13 mouse cellular contexts compared by ENCODE assay signal in the genomic region with DNA sequence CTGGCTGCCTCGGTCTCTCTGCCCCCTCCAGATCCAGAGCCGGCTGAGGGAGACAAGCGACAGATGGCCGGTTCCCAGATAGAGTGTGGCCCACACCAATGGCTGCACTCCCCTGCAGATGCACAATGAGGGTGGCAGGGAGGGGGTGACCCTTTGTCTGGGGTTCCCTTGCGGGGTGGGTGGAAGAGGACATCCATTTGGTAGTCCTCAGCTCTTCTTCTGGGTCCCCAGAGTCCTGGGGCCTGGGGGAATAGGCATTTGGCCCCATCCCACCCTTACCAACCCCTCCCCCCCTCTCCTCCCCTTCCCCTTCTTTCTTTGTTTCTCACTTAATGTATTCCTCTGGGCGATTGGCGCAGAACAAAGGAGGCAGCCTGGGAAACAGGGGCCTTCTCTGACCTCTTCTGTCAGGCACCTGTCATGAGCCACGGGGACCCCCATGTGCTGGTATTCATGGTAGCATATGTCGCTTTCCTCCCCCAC. TPM values are rescaled to one million over a fixed set of nuclear protein-coding genes. Genes with fewer than 3 reads are reported as not detected.
DNase-seq lines count a peak whose midpoint lies in the region; ATAC-seq lines count a peak whose summit lies in the region.
"Had no signal": no experiment of that assay in that cellular context is flagged by ENCODE, and none has a peak within 500 bp of the region (broad histone marks: within the 10 kb centered on the region; RNA-seq: fewer than 3 reads in every experiment).

No protein-coding gene starts in this region.

- 21% methylated on average over 9 of the region's 9 CpGs for WGBS in embryonic facial prominence, embryonic 10.5 days
- 3% methylated on average over 8 of the region's 9 CpGs for WGBS in hindbrain, embryonic 11.5 days
- WGBS in midbrain, embryonic 15.5 days = 2% methylated on average over 9 of the region's 9 CpGs

- peak overlapping the region; percentile 35 for H3K9ac ChIP-seq in hindbrain, embryonic 11.5 days (ENCODE audit: low read depth, low read length)
- no peak overlapping the region for H3K9ac ChIP-seq in midbrain, embryonic 15.5 days

- peaks cover 94% of the 10 kb centered on the region for H3K36me3 ChIP-seq in embryonic facial prominence, embryonic 10.5 days (replicated peaks)
- no peaks in the 10 kb centered on the region for H3K36me3 ChIP-seq in hindbrain, embryonic 11.5 days (ENCODE audit: control insufficient read depth, insufficient read depth, low read length)
- H3K36me3 ChIP-seq in midbrain, embryonic 15.5 days (replicated peaks) = peaks cover 7% of the 10 kb centered on the region; the same call in 1 of the 2 replicates

- H3K27me3 ChIP-seq in embryonic facial prominence, embryonic 10.5 days (replicated peaks; ENCODE audit: low read depth, poor library complexity, severe bottlenecking) = no peaks in the 10 kb centered on the region
- no peaks in the 10 kb centered on the region for H3K27me3 ChIP-seq in hindbrain, embryonic 11.5 days (ENCODE audit: control insufficient read depth, insufficient read depth, low read length)
- H3K27me3 ChIP-seq in midbrain, embryonic 15.5 days (replicated peaks) = no peaks in the 10 kb centered on the region

- H3K4me3 ChIP-seq in embryonic facial prominence, embryonic 10.5 days = no peak overlapping the region
- no peak overlapping the region for H3K4me3 ChIP-seq in hindbrain, embryonic 11.5 days (ENCODE audit: low read depth, low read length)
- no peak overlapping the region for H3K4me3 ChIP-seq in midbrain, embryonic 15.5 days
- H3K4me3 ChIP-seq: heart, embryonic 10.5 days had no signal

- no peaks in the 10 kb centered on the region for H3K9me3 ChIP-seq in embryonic facial prominence, embryonic 10.5 days
- no peaks in the 10 kb centered on the region for H3K9me3 ChIP-seq in hindbrain, embryonic 11.5 days (ENCODE audit: control insufficient read depth, low read length)
- H3K9me3 ChIP-seq in midbrain, embryonic 15.5 days = no peaks in the 10 kb centered on the region
- H3K9me3 ChIP-seq: heart, embryonic 10.5 days had no signal

- peak overlapping the region; percentile 23; the same call in 1 of the 2 replicates for H3K4me2 ChIP-seq in hindbrain, embryonic 11.5 days (replicated peaks; ENCODE audit: low read depth, low read length)
- H3K4me2 ChIP-seq in midbrain, embryonic 15.5 days = no peak overlapping the region
- H3K4me2 ChIP-seq: liver, embryonic 11.5 days had no signal

- H3K4me1 ChIP-seq in embryonic facial prominence, embryonic 10.5 days = peaks cover 56% of the 10 kb centered on the region
- peaks cover 8% of the 10 kb centered on the region for H3K4me1 ChIP-seq in hindbrain, embryonic 11.5 days (replicated peaks; ENCODE audit: control insufficient read depth, insufficient read depth, low read length)
- peaks cover 10% of the 10 kb centered on the region for H3K4me1 ChIP-seq in midbrain, embryonic 15.5 days

- ATAC-seq in hindbrain, embryonic 11.5 days (ENCODE audit: low FRiP score) = peak; percentile 91
- ATAC-seq in midbrain, embryonic 15.5 days (replicated peaks) = peak; percentile 68
- ATAC-seq in erythroid progenitor cell, adult 5-6 weeks (replicated peaks; ENCODE audit: low FRiP score, poor library complexity, severe bottlenecking) = no peak

- peak overlapping the region; percentile 83 for H3K27ac ChIP-seq in embryonic facial prominence, embryonic 10.5 days (replicated peaks)
- peak overlapping the region; percentile 98 for H3K27ac ChIP-seq in hindbrain, embryonic 11.5 days (ENCODE audit: low read depth, low read length)
- peak overlapping the region; percentile 46 for H3K27ac ChIP-seq in midbrain, embryonic 15.5 days
- H3K27ac ChIP-seq: heart, embryonic 10.5 days; macrophage had no signal

- DNase-seq in ES-CJ7 (ENCODE audit: low read depth, low spot score) = peak; percentile 67
- peak; percentile 52 for DNase-seq in embryonic facial prominence, embryonic 10.5 days (ENCODE audit: low spot score)
- DNase-seq in hindbrain, embryonic 11.5 days (ENCODE audit: low spot score) = peak; percentile 83
- DNase-seq in adrenal gland, postnatal 10 days = no peak
- DNase-seq in adrenal gland, postnatal 36 days = no peak
- no peak for DNase-seq in c-Kit-positive CD71-positive TER-119-positive erythroid progenitor cells, embryonic 14.5 days (ENCODE audit: low spot score)
- DNase-seq: kidney, postnatal 25 days; thymus, postnatal 14 days had no signal

RNA-seq across cellular contexts. Expression of gene Pik3c2b, which starts 34.7 kb away (rescaled TPM):
- polyA plus RNA-seq in embryonic facial prominence, embryonic 10.5 days (2016; fragmentation: Nextera tagmentation; extraction: Ambion mirVana) = 8.6 and 10.5 TPM in 2 replicates
- polyA plus RNA-seq in hindbrain, embryonic 11.5 days (2014; fragmentation: Nextera tagmentation; extraction: Ambion mirVana) = 15.7 and 21.2 TPM in 2 replicates
- 16.2 and 17.1 TPM in 2 replicates for polyA plus RNA-seq in midbrain, embryonic 15.5 days (2015; fragmentation: Nextera tagmentation; extraction: Ambion mirVana)
- 10 to 100 TPM in 1 of 2 experiments, 1 to 10 TPM in 1; 8.8 to 14.1 TPM for total RNA-seq in adrenal gland, postnatal 10 days (2021)
- 1 to 10 TPM; 5.4 to 6.3 TPM for total RNA-seq in adrenal gland, postnatal 36 days (2021)
- 2.9 and 3.2 TPM in 2 replicates for total RNA-seq in erythroid progenitor cell, adult 5-6 weeks (2015; ENCODE audit: low replicate concordance)
- total RNA-seq in erythroid progenitor cell, adult 5-6 weeks (2017; ENCODE audit: low replicate concordance) = 0.23 and 0.90 TPM in 2 replicates

RNA-seq across cellular contexts. Expression of gene Mdm4, which starts 49.8 kb away (rescaled TPM):
- 37.7 and 41.4 TPM in 2 replicates for polyA plus RNA-seq in embryonic facial prominence, embryonic 10.5 days (2016; fragmentation: Nextera tagmentation; extraction: Ambion mirVana)
- 36.6 and 61.7 TPM in 2 replicates for polyA plus RNA-seq in hindbrain, embryonic 11.5 days (2014; fragmentation: Nextera tagmentation; extraction: Ambion mirVana)
- 44.3 and 45.4 TPM in 2 replicates for polyA plus RNA-seq in midbrain, embryonic 15.5 days (2015; fragmentation: Nextera tagmentation; extraction: Ambion mirVana)
- total RNA-seq in adrenal gland, postnatal 10 days (2021) = 100 to 1,000 TPM in 1 of 2 experiments, 10 to 100 TPM in 1; 58.5 to 101 TPM
- 10 to 100 TPM; 66.4 to 83.1 TPM for total RNA-seq in adrenal gland, postnatal 36 days (2021)
- total RNA-seq in erythroid progenitor cell, adult 5-6 weeks (2015; ENCODE audit: low replicate concordance) = 92.3 and 118 TPM in 2 replicates
- 148 and 163 TPM in 2 replicates for total RNA-seq in erythroid progenitor cell, adult 5-6 weeks (2017; ENCODE audit: low replicate concordance)

RNA-seq across cellular contexts. Expression of gene Ppp1r15b, which starts 50.8 kb away (rescaled TPM):
- 49.4 and 57.3 TPM in 2 replicates for polyA plus RNA-seq in embryonic facial prominence, embryonic 10.5 days (2016; fragmentation: Nextera tagmentation; extraction: Ambion mirVana)
- 37.8 and 48.7 TPM in 2 replicates for polyA plus RNA-seq in hindbrain, embryonic 11.5 days (2014; fragmentation: Nextera tagmentation; extraction: Ambion mirVana)
- 29.2 and 30.1 TPM in 2 replicates for polyA plus RNA-seq in midbrain, embryonic 15.5 days (2015; fragmentation: Nextera tagmentation; extraction: Ambion mirVana)
- 100 to 1,000 TPM in 1 of 2 experiments, 10 to 100 TPM in 1; 83.1 to 108 TPM for total RNA-seq in adrenal gland, postnatal 10 days (2021)
- total RNA-seq in adrenal gland, postnatal 36 days (2021) = 10 to 100 TPM; 92.4 to 97.3 TPM
- total RNA-seq in erythroid progenitor cell, adult 5-6 weeks (2015; ENCODE audit: low replicate concordance) = 131 and 152 TPM in 2 replicates
- 227 and 245 TPM in 2 replicates for total RNA-seq in erythroid progenitor cell, adult 5-6 weeks (2017; ENCODE audit: low replicate concordance)

Comparison
In these comparisons a context has a peak if more than half of its experiments do, and no peak if none do; other contexts are left out.
1. DNase-seq: peak in ES-CJ7 (single experiment), embryonic facial prominence, embryonic 10.5 days (single experiment) and hindbrain, embryonic 11.5 days (single experiment); none in adrenal gland, postnatal 10 days (single experiment), adrenal gland, postnatal 36 days (0 of 2) and c-Kit-positive CD71-positive TER-119-positive erythroid progenitor cells, embryonic 14.5 days (single experiment).
2. H3K27ac ChIP-seq: peak in every context shown above with its lines; median percentile 98 in hindbrain, embryonic 11.5 days; 83 in embryonic facial prominence, embryonic 10.5 days; 46 in midbrain, embryonic 15.5 days.